Mouse (Mus musculus) spleen, adult 2 months (tissue): ENCODE data around the gene Ccdc180.

ENCODE experiments used
- CTCF ChIP-seq: fragments of 200-500 bp; IDR thresholded peaks from 2 replicates; pipeline ENCODE4 v1.5.1; 2011; ENCODE audit warnings: mild to moderate bottlenecking, inconsistent platforms; ENCODE audit not compliant: insufficient read depth, insufficient read length, insufficient replicate concordance; ENCODE audit errors: extremely low read depth
- POLR2A ChIP-seq: fragments of 200-500 bp; IDR thresholded peaks from 2 replicates; pipeline ENCODE4 v1.6.1; 2011; ENCODE audit warnings: low read depth, low read length, inconsistent platforms

GRCm38 (mm10) chr4:45971806-45972447, 81.8 kb downstream of the Ccdc180 start:
- peak; percentile 73; the same call in 1 of the 2 replicates for TF ChIP-seq CTCF
- TF ChIP-seq POLR2A, result no peak; the same call in 1 of the 2 replicates
